Mouse (Mus musculus) lung, postnatal 0 days (tissue): Measurements from ENCODE around the gene Zfp956.

Experiments used
- CTCF ChIP-seq: IDR thresholded peaks from 2 replicates; pipeline ENCODE4 v1.5.1; 2016; ENCODE audit warnings: antibody characterized with exemption, mild to moderate bottlenecking
- EP300 ChIP-seq: IDR thresholded peaks from 2 replicates; pipeline ENCODE4 v1.6.1; 2016; ENCODE audit warnings: antibody characterized with exemption, mild to moderate bottlenecking, control low read depth

- TF ChIP-seq CTCF (no peak), EP300 (no peak)
These were observed 48.8 kb upstream of the Zfp956 start for GRCm38 (mm10) chr6:47904361-47904760.
